Mouse (Mus musculus): ENCODE data around the gene Cnot1.
"Not testable (repeated sequence)": the region's sequence is repeated elsewhere in the genome, so short reads cannot be mapped to it uniquely, and the experiment has no call there.

Cnot1 gene

GRCm38 (mm10) chr8:95807331-95807843 is at the start of gene Cnot1:
Gene Cnot1 (minus strand): TSS chr8:95807464.
- peak; percentile 98 for DNase-seq (ENCODE audit: low read depth, low spot score)

- DNase-seq (ENCODE audit: low read depth, low spot score) = no peak
Measured at GRCm38 (mm10) chr8:95854174-95854573, 46.9 kb upstream of the Cnot1 start.

GRCm38 (mm10) chr8:95853102-95853843 is 46.0 kb upstream of the Cnot1 start, which contains the start of gene Slc38a7:
Gene Slc38a7 (minus strand): TSS chr8:95853539.
- peak; percentile 81 for DNase-seq (ENCODE audit: low read depth, low spot score)

GRCm38 (mm10) chr8:95852290-95852689 is 45.0 kb upstream of the Cnot1 start:
- no peak for DNase-seq (ENCODE audit: low read depth, low spot score)

- no peak for DNase-seq (ENCODE audit: low read depth, low spot score)
Measured at GRCm38 (mm10) chr8:95850326-95850725, 43.1 kb upstream of the Cnot1 start.

- no peak for DNase-seq (ENCODE audit: low read depth, low spot score)
Measured at GRCm38 (mm10) chr8:95848734-95849464, 41.6 kb upstream of the Cnot1 start.

GRCm38 (mm10) chr8:95848061-95848551 is 40.8 kb upstream of the Cnot1 start:
- DNase-seq (ENCODE audit: low read depth, low spot score) = no peak

- DNase-seq (ENCODE audit: low read depth, low spot score) = no peak
Measured at GRCm38 (mm10) chr8:95845026-95845425, 37.8 kb upstream of the Cnot1 start.

GRCm38 (mm10) chr8:95843968-95844367 is 36.7 kb upstream of the Cnot1 start:
- no peak for DNase-seq (ENCODE audit: low read depth, low spot score)

GRCm38 (mm10) chr8:95841436-95841835 is 34.2 kb upstream of the Cnot1 start:
- no peak for DNase-seq (ENCODE audit: low read depth, low spot score)

GRCm38 (mm10) chr8:95839289-95839688 is 32.0 kb upstream of the Cnot1 start:
- no peak for DNase-seq (ENCODE audit: low read depth, low spot score)

- DNase-seq (ENCODE audit: low read depth, low spot score) = no peak
Measured at GRCm38 (mm10) chr8:95837266-95837665, 30.0 kb upstream of the Cnot1 start.

- no peak for DNase-seq (ENCODE audit: low read depth, low spot score)
Measured at GRCm38 (mm10) chr8:95835891-95836290, 28.6 kb upstream of the Cnot1 start.

GRCm38 (mm10) chr8:95833435-95833984 is 26.2 kb upstream of the Cnot1 start:
- DNase-seq (ENCODE audit: low read depth, low spot score) = peak; percentile 89

- no peak for DNase-seq (ENCODE audit: low read depth, low spot score)
Measured at GRCm38 (mm10) chr8:95832603-95833434, 25.6 kb upstream of the Cnot1 start.

- DNase-seq (ENCODE audit: low read depth, low spot score) = no peak
Measured at GRCm38 (mm10) chr8:95830144-95830543, 22.9 kb upstream of the Cnot1 start.

GRCm38 (mm10) chr8:95825162-95825561 is 17.9 kb upstream of the Cnot1 start, which contains the start of gene Sap18b:
Gene Sap18b (plus strand): TSS chr8:95825346.
- not testable (repeated sequence) for DNase-seq (ENCODE audit: low read depth, low spot score)

GRCm38 (mm10) chr8:95822699-95823098 is 15.4 kb upstream of the Cnot1 start:
- DNase-seq (ENCODE audit: low read depth, low spot score) = no peak

- DNase-seq (ENCODE audit: low read depth, low spot score) = no peak
Measured at GRCm38 (mm10) chr8:95822096-95822495, 14.8 kb upstream of the Cnot1 start.

- DNase-seq (ENCODE audit: low read depth, low spot score) = no peak
Measured at GRCm38 (mm10) chr8:95821266-95821665, 14.0 kb upstream of the Cnot1 start.

GRCm38 (mm10) chr8:95818211-95818610 is 10.9 kb upstream of the Cnot1 start:
- no peak for DNase-seq (ENCODE audit: low read depth, low spot score)
